Mouse (Mus musculus) olfactory bulb, adult 2 months (tissue): ENCODE results near the gene Mapk8ip2.

Experiments
- CTCF ChIP-seq: fragments of 200-500 bp; IDR thresholded peaks from 2 replicates; pipeline ENCODE4 v1.5.1; 2012; ENCODE audit warnings: low read depth, mild to moderate bottlenecking, low read length, moderate library complexity; ENCODE audit not compliant: insufficient read depth
- POLR2A ChIP-seq: fragments of 200-500 bp; IDR thresholded peaks from 2 replicates; pipeline ENCODE4 v1.6.1; 2012; ENCODE audit warnings: mild to moderate bottlenecking, low read depth, low read length, moderate library complexity; ENCODE audit not compliant: insufficient read depth

DNA sequence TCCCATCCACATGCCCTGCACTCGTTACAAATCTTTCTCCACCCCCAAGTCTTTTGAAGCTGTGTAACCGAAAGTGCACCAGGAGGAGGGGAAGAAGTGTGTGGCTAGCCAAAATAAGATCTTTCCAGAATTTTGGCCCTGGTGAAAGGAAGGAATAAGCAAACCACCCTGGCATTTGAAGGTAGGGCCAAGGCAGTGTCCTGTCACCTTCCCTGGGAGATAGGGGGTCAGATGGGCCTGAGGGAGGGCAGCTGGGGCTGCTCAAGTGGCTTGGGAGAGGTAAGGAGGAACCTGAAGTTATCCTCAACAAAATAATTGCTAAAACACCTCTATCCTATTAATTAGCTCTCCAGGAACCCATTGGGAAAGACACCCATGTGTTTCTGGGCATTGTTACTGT lies 43.1 kb downstream of the Mapk8ip2 start:
- TF ChIP-seq POLR2A: no peak
- no peak for TF ChIP-seq CTCF
